Mouse (Mus musculus) spleen, adult 2 months (tissue): ENCODE data around the gene Ccdc180.

Experiments
- CTCF ChIP-seq: fragments of 200-500 bp; IDR thresholded peaks from 2 replicates; pipeline ENCODE4 v1.5.1; 2011; ENCODE audit warnings: mild to moderate bottlenecking, inconsistent platforms; ENCODE audit not compliant: insufficient read depth, insufficient read length, insufficient replicate concordance; ENCODE audit errors: extremely low read depth
- POLR2A ChIP-seq: fragments of 200-500 bp; IDR thresholded peaks from 2 replicates; pipeline ENCODE4 v1.6.1; 2011; ENCODE audit warnings: low read depth, low read length, inconsistent platforms

- TF ChIP-seq CTCF (no peak), POLR2A (no peak)
Observed at GRCm38 (mm10) chr4:45898413-45898812, 8.3 kb downstream of the Ccdc180 start.
